Mouse (Mus musculus) C2C12 (cell line): ENCODE measurements around the gene Txnrd2.

Experiments
- CTCF ChIP-seq: IDR thresholded peaks from one replicate; pipeline ENCODE4 v1.5.1; 2011; ENCODE audit not compliant: control insufficient read depth, insufficient read depth, insufficient read length
- MAX ChIP-seq: IDR thresholded peaks from one replicate; pipeline ENCODE4 v1.6.1; 2011; ENCODE audit warnings: mild to moderate bottlenecking, control low read depth
- USF1 ChIP-seq: IDR thresholded peaks from one replicate; pipeline ENCODE4 v1.6.1; 2011; ENCODE audit warnings: low read depth, mild to moderate bottlenecking, control low read depth, moderate library complexity

GRCm38 (mm10) chr16:18511741-18512140 is 85.6 kb downstream of the Txnrd2 start:
- TF ChIP-seq CTCF: no peak
- TF ChIP-seq MAX: no peak
- TF ChIP-seq USF1: no peak
